In the genomic region with DNA sequence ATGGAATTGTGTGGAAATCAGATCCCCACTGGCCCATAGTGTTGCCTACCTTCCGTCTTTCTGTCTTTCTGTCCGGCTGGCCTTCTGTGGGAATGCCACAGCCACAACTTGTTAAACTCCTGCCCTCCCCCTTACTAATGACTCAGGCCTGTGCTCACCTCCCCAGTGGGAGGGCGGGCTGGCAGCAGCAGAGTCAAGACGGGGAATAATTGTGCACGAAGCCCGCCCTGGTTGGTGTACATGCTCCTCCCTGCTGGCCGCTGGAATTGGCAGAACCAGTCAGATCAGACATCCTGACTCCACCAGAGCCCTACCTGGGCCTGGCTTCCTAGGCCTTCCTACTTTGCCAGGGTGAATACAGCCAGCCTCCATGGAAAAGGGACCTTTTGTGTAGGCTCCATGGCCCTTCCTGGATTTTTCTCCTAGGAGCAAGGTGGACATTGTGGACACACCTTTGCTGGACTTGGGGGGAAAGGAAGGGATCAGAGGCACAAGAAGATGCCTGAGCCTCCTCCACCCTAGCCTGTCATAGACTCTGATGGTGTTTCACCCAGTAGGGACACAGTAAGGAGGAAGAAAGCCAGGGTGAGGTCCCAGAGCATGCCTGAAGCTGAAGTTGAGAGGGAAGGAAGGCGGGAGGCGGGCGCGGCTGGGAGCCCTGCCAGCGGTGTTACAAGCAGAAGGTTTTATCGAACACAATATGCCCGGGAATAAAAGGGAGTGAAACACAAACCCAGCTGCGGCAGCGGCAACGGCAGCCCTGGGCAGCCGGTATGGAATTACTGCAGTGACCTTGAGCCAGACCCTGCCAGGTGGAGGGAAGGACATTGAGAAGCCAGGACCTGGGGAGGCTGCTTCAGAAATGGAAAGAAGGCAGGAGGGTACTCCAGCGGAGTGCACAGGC, we compare ENCODE assay signal across 8 mouse cellular contexts. TPM values are rescaled to one million over a fixed set of nuclear protein-coding genes. Genes with fewer than 3 reads are reported as not detected.
DNase-seq lines count a peak whose midpoint lies in the region; ATAC-seq and TF ChIP-seq lines count a peak whose summit lies in the region.

No protein-coding gene starts in this region.

- peaks cover 12% of the 10 kb centered on the region for H3K4me1 ChIP-seq in embryonic facial prominence, embryonic 11.5 days (ENCODE audit: control insufficient read depth, insufficient read depth, low read length)
- H3K4me1 ChIP-seq in small intestine, adult 2 months (ENCODE audit: control insufficient read depth, insufficient read depth, insufficient read length, low read length): peaks cover 12% of the 10 kb centered on the region

- H3K9me3 ChIP-seq in embryonic facial prominence, embryonic 11.5 days (replicated peaks; ENCODE audit: control insufficient read depth, low read length): no peaks in the 10 kb centered on the region

- H3K9ac ChIP-seq in embryonic facial prominence, embryonic 11.5 days (replicated peaks; ENCODE audit: low read length): 0 out of 2 replicates have a peak overlapping the region, but pooled peaks have one; percentile 28

- H3K4me2 ChIP-seq in embryonic facial prominence, embryonic 11.5 days (ENCODE audit: low read depth, low read length): peak overlapping the region; percentile 73

- no peaks in the 10 kb centered on the region; the same call in 1 of the 2 replicates for H3K27me3 ChIP-seq in embryonic facial prominence, embryonic 11.5 days (ENCODE audit: control insufficient read depth, insufficient read depth, low read length)
- H3K27me3 ChIP-seq in small intestine, adult 2 months (ENCODE audit: control insufficient read depth, insufficient read depth, low read length): 0 out of 2 replicates have a peak, but pooled peaks cover 4% of the 10 kb centered on the region

- 0 out of 2 replicates have a peak, but pooled peaks have one; percentile 21 for TF ChIP-seq POLR2A in small intestine, adult 2 months (IDR thresholded peaks at IDR 0.05; ENCODE audit: low read depth, low read length)

- H3K27ac ChIP-seq in embryonic facial prominence, embryonic 11.5 days (replicated peaks; ENCODE audit: low read depth, low read length): no peak overlapping the region
- H3K27ac ChIP-seq in small intestine, adult 2 months (ENCODE audit: insufficient read depth, low read depth, low read length): peak overlapping the region; percentile 53

- no peaks in the 10 kb centered on the region for H3K36me3 ChIP-seq in embryonic facial prominence, embryonic 11.5 days (replicated peaks; ENCODE audit: control insufficient read depth, insufficient read depth, low read depth, low read length)
- H3K36me3 ChIP-seq in small intestine, adult 2 months (ENCODE audit: control insufficient read depth, insufficient read depth, low read length): no peaks in the 10 kb centered on the region

- intact Hi-C loops in gastrocnemius, postnatal 36 days (cut with DNase I): no loop called here
- intact Hi-C loops in heart, postnatal 36 days (cut with DNase I): no loop called here

- H3K4me3 ChIP-seq in embryonic facial prominence, embryonic 11.5 days (ENCODE audit: low read depth, low read length): peak overlapping the region; percentile 36
- H3K4me3 ChIP-seq in small intestine, adult 2 months (ENCODE audit: low read depth, low read length): peak overlapping the region; percentile 60

- no peak for TF ChIP-seq CTCF in small intestine, adult 2 months (IDR thresholded peaks at IDR 0.05; ENCODE audit: extremely low read depth, insufficient read length, insufficient replicate concordance, low read depth, low read length)

- 15% methylated on average over 19 of the region's 19 CpGs for WGBS in embryonic facial prominence, embryonic 11.5 days
- 16% methylated on average over 19 of the region's 19 CpGs for WGBS in small intestine, adult 2 months

- DNase-seq in gastrocnemius, postnatal 10 days: peak; percentile 53
- DNase-seq in gastrocnemius, postnatal 36 days: no peak
- peak; percentile 22 for DNase-seq in embryonic facial prominence, embryonic 11.5 days (ENCODE audit: low spot score)
- peak; percentile 31 to 52 for DNase-seq in heart, postnatal 36 days
- DNase-seq in layer of hippocampus, adult 11-12 months (ENCODE audit: low spot score): peak; percentile 63
- DNase-seq in lung, postnatal 10 days: peak; percentile 69

- no peak for ATAC-seq in embryonic facial prominence, embryonic 11.5 days (replicated peaks; ENCODE audit: insufficient number of reproducible peaks, low FRiP score, low TSS enrichment, low read depth)
- ATAC-seq in inflammation-experienced regulatory T-cells, adult 6 months: no peak

RNA-seq across cellular contexts. Expression of a gene that starts 1.4 kb away (rescaled TPM):
- under 1 TPM; 0.21 to 0.59 TPM for total RNA-seq in gastrocnemius, postnatal 10 days (2021)
- under 1 TPM; 0.12 to 0.31 TPM for total RNA-seq in gastrocnemius, postnatal 36 days (2021)
- polyA plus RNA-seq in embryonic facial prominence, embryonic 11.5 days (2014; fragmentation: Nextera tagmentation; extraction: Ambion mirVana): 1.5 and 2.3 TPM in 2 replicates
- 10 to 100 TPM; 26.7 to 31.2 TPM for total RNA-seq in heart, postnatal 36 days (2021)
- polyA plus RNA-seq in small intestine, adult 2 months (2012; rRNA removed): 2.6 and 9.9 TPM in 2 replicates
- not detected for polyA plus RNA-seq in inflammation-experienced regulatory T-cells, adult 6 months (2017; shearing (Covaris generic))

RNA-seq across cellular contexts. Expression of a gene that starts 12.4 kb away (rescaled TPM):
- not detected for total RNA-seq in gastrocnemius, postnatal 10 days (2021)
- not detected for total RNA-seq in gastrocnemius, postnatal 36 days (2021)
- polyA plus RNA-seq in embryonic facial prominence, embryonic 11.5 days (2014; fragmentation: Nextera tagmentation; extraction: Ambion mirVana): 0.08 and 0.27 TPM in 2 replicates
- total RNA-seq in heart, postnatal 36 days (2021): under 1 TPM; 0.42 to 0.62 TPM
- polyA plus RNA-seq in small intestine, adult 2 months (2012; rRNA removed): 0.09 TPM in 1 of 2 replicates, not detected in the other
- not detected for polyA plus RNA-seq in inflammation-experienced regulatory T-cells, adult 6 months (2017; shearing (Covaris generic))

RNA-seq across cellular contexts. Expression of a gene that starts 23.2 kb away (rescaled TPM):
- not detected for total RNA-seq in gastrocnemius, postnatal 10 days (2021)
- total RNA-seq in gastrocnemius, postnatal 36 days (2021): not detected
- polyA plus RNA-seq in embryonic facial prominence, embryonic 11.5 days (2014; fragmentation: Nextera tagmentation; extraction: Ambion mirVana): 1.9 and 2.4 TPM in 2 replicates
- 1 to 10 TPM in 1 of 2 experiments, under 1 TPM in 1; 0.89 to 1.3 TPM for total RNA-seq in heart, postnatal 36 days (2021)
- 1.1 and 1.4 TPM in 2 replicates for polyA plus RNA-seq in small intestine, adult 2 months (2012; rRNA removed)
- polyA plus RNA-seq in inflammation-experienced regulatory T-cells, adult 6 months (2017; shearing (Covaris generic)): not detected

RNA-seq across cellular contexts. Expression of a gene that starts 24.3 kb away (rescaled TPM):
- total RNA-seq in gastrocnemius, postnatal 10 days (2021): 1 to 10 TPM; 7.0 to 9.0 TPM
- total RNA-seq in gastrocnemius, postnatal 36 days (2021): 1 to 10 TPM; 2.0 to 3.0 TPM
- 10.9 and 14.1 TPM in 2 replicates for polyA plus RNA-seq in embryonic facial prominence, embryonic 11.5 days (2014; fragmentation: Nextera tagmentation; extraction: Ambion mirVana)
- total RNA-seq in heart, postnatal 36 days (2021): 10 to 100 TPM; 13.8 to 14.2 TPM
- 6.9 and 10.7 TPM in 2 replicates for polyA plus RNA-seq in small intestine, adult 2 months (2012; rRNA removed)
- polyA plus RNA-seq in inflammation-experienced regulatory T-cells, adult 6 months (2017; shearing (Covaris generic)): not detected

RNA-seq across cellular contexts. Expression of a gene that starts 50.7 kb away (rescaled TPM):
- total RNA-seq in gastrocnemius, postnatal 10 days (2021): 1 to 10 TPM; 4.3 to 6.0 TPM
- 1 to 10 TPM; 3.3 to 3.9 TPM for total RNA-seq in gastrocnemius, postnatal 36 days (2021)
- 2.4 and 3.7 TPM in 2 replicates for polyA plus RNA-seq in embryonic facial prominence, embryonic 11.5 days (2014; fragmentation: Nextera tagmentation; extraction: Ambion mirVana)
- 10 to 100 TPM in 1 of 2 experiments, 1 to 10 TPM in 1; 9.6 to 14.2 TPM for total RNA-seq in heart, postnatal 36 days (2021)
- polyA plus RNA-seq in small intestine, adult 2 months (2012; rRNA removed): 3.7 and 8.4 TPM in 2 replicates
- polyA plus RNA-seq in inflammation-experienced regulatory T-cells, adult 6 months (2017; shearing (Covaris generic)): 1 to 10 TPM in 2 of 3 experiments, under 1 TPM in 1; 0.31 to 1.9 (median 1.6) TPM

Comparison
In these comparisons a context has a peak if more than half of its experiments do, and no peak if none do; other contexts are left out.
1. DNase-seq: peak in gastrocnemius, postnatal 10 days (single experiment), embryonic facial prominence, embryonic 11.5 days (single experiment), heart, postnatal 36 days (2 of 2), layer of hippocampus, adult 11-12 months (single experiment) and lung, postnatal 10 days (single experiment); none in gastrocnemius, postnatal 36 days (0 of 2).
2. RNA of a gene that starts 1.4 kb away (total RNA-seq): 26.7 to 31.2 TPM in heart, postnatal 36 days; 0.21 to 0.59 TPM in gastrocnemius, postnatal 10 days and 0.12 to 0.31 TPM in gastrocnemius, postnatal 36 days; every median in the first group is over 10 times any median in the second.